Mouse (Mus musculus) hindbrain, embryonic 16.5 days (tissue): ENCODE measurements around the gene Tnfrsf1b. TPM values are rescaled to one million over a fixed set of nuclear protein-coding genes. Genes with fewer than 3 reads are reported as not detected.

Source experiments
- ATAC-seq: fragments of 200-750 bp; cut with Nextera tagmentation; 2 replicates; pipeline ENCODE4 v1.8.0; 2017; ENCODE audit warnings: moderate TSS enrichment, moderate library complexity
- H3K27ac ChIP-seq: fragments of 300-500 bp; sonication (generic); 2 replicates; pipeline ENCODE4 v1.5.1; 2014; ENCODE audit warnings: low read depth, mild to moderate bottlenecking, control low read depth, low read length, moderate library complexity
- H3K27me3 ChIP-seq: fragments of 300-500 bp; sonication (generic); replicated peaks from 2 replicates; pipeline ENCODE4 v1.6.1; 2014; ENCODE audit warnings: low read length; ENCODE audit not compliant: control insufficient read depth, insufficient read depth
- H3K36me3 ChIP-seq: fragments of 300-500 bp; sonication (generic); 2 replicates; pipeline ENCODE4 v1.6.1; 2014; ENCODE audit warnings: mild to moderate bottlenecking, low read length, moderate library complexity, mixed read lengths; ENCODE audit not compliant: control insufficient read depth, insufficient read depth
- H3K4me1 ChIP-seq: fragments of 300-500 bp; sonication (generic); 2 replicates; pipeline ENCODE4 v1.6.1; 2014; ENCODE audit warnings: low read depth, low read length; ENCODE audit not compliant: control insufficient read depth, insufficient read depth
- H3K4me2 ChIP-seq: fragments of 300-500 bp; sonication (generic); 2 replicates; pipeline ENCODE4 v1.6.1; 2014; ENCODE audit warnings: mild to moderate bottlenecking, low read length, control low read depth, moderate library complexity
- H3K4me3 ChIP-seq: fragments of 300-500 bp; sonication (generic); 2 replicates; pipeline ENCODE4 v1.5.1; 2014; ENCODE audit warnings: mild to moderate bottlenecking, low read length, control low read depth, moderate library complexity
- H3K9ac ChIP-seq: fragments of 300-500 bp; sonication (generic); 2 replicates; pipeline ENCODE4 v1.6.1; 2014; ENCODE audit warnings: low read depth, mild to moderate bottlenecking, control low read depth, low read length, moderate library complexity
- H3K9me3 ChIP-seq: fragments of 300-500 bp; sonication (generic); 2 replicates; pipeline ENCODE4 v1.6.1; 2014; ENCODE audit warnings: mild to moderate bottlenecking, low read length, moderate library complexity; ENCODE audit not compliant: control insufficient read depth
- WGBS: fragments of 180-500 bp; shearing (Covaris S2); extraction: QIAGEN DNeasy Blood & Tissue Kit; methylation state at CpG from one replicate; pipeline ENCODE4 v1.1.7; 2014; 5-methylcytosine and 5-hydroxymethylcytosine counted together
- polyA plus RNA-seq: library from polyadenylated mRNA; unstranded; fragments of >200 nt; fragmentation: Nextera tagmentation; extraction: Ambion mirVana; gene quantifications from 2 replicates; pipeline ENCODE4 v1.2.1, GENCODE M21; 2015

The Tnfrsf1b gene
- polyA plus RNA-seq, 1 experiment from 2014 or later = 3.9 TPM

GRCm38 (mm10) chr4:145215396-145215795, 31.3 kb downstream of the Tnfrsf1b start:
- 75% methylated on average over 2 of the region's 2 CpGs for WGBS
- Histone ChIP-seq H3K36me3 (no peaks in the 10 kb centered on the region), H3K9ac (no peak overlapping the region), H3K4me1 (peaks cover 9% of the 10 kb centered on the region), H3K27ac (no peak overlapping the region), H3K4me3 (no peak overlapping the region), H3K27me3 (no peaks in the 10 kb centered on the region), H3K4me2 (no peak overlapping the region), H3K9me3 (no peaks in the 10 kb centered on the region)
- no peak for ATAC-seq

GRCm38 (mm10) chr4:145214786-145215174, 31.9 kb downstream of the Tnfrsf1b start:
- Histone ChIP-seq H3K27ac (0 out of 2 replicates have a peak overlapping the region, but pooled peaks have one; percentile 12), H3K27me3 (no peaks in the 10 kb centered on the region), H3K9ac (no peak overlapping the region), H3K4me1 (peaks cover 9% of the 10 kb centered on the region), H3K9me3 (no peaks in the 10 kb centered on the region), H3K4me3 (no peak overlapping the region), H3K36me3 (no peaks in the 10 kb centered on the region), H3K4me2 (no peak overlapping the region)
- ATAC-seq = peak; percentile 58
- WGBS = 34% methylated on average over 6 of the region's 6 CpGs

- Histone ChIP-seq H3K27ac (peak overlapping the region; percentile 9; the same call in 1 of the 2 replicates), H3K4me2 (no peak overlapping the region), H3K9me3 (no peaks in the 10 kb centered on the region), H3K27me3 (no peaks in the 10 kb centered on the region), H3K9ac (no peak overlapping the region), H3K4me3 (no peak overlapping the region), H3K4me1 (peaks cover 9% of the 10 kb centered on the region), H3K36me3 (no peaks in the 10 kb centered on the region)
- ATAC-seq = peak; percentile 96
- WGBS = 34% methylated on average over 8 of the region's 8 CpGs
Measured at GRCm38 (mm10) chr4:145213999-145214785, 32.5 kb downstream of the Tnfrsf1b start.

DNA sequence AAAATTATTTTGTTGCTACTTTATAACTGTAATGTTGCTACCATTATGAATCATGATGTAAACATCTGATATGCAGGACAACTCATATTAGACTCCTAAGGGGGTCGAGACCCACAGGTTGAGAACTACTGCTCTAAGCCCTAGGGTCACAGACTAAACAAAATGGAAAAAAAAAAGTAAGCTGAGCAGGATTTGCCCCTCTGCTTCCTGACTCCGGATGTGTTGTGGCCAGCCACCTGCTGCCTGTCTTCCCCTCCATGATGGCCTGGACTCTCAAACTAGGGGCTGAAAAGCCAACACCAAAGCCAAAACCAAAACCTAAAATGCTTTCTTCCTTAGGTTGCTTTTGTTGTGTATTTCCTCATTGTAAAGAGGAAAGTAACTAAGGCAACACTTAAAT, 35.6 kb downstream of the Tnfrsf1b start:
- Histone ChIP-seq H3K4me1 (peaks cover 9% of the 10 kb centered on the region), H3K36me3 (no peaks in the 10 kb centered on the region)
- WGBS = 79% methylated on average over 2 of the region's 2 CpGs

DNA sequence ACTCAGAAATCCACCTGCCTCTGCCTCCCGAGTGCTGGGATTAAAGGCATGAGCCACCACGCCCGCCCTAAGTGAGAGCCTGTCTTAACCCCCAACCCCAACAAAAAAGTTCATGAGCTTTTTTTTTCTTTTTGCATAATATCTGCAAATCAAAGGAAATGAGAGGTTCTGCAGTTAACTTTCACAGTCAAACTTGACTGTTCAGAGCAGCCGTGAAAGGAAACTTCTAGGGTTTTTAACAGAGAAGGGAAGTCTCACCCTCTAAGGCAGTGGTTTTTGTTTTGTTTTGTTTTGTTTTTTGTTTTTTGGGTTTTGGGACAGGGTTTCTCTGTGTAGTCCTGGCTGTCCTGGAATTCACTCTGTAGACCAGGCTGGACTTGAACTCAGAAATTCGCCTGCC, 36.1 kb downstream of the Tnfrsf1b start:
- no peak overlapping the region for H3K4me2 ChIP-seq
- ATAC-seq = no peak
- H3K27me3 ChIP-seq = no peaks in the 10 kb centered on the region
- no peaks in the 10 kb centered on the region for H3K9me3 ChIP-seq
- no peak overlapping the region for H3K9ac ChIP-seq
- H3K4me1 ChIP-seq = peaks cover 9% of the 10 kb centered on the region
- H3K36me3 ChIP-seq = no peaks in the 10 kb centered on the region
- no peak overlapping the region for H3K4me3 ChIP-seq
- no peak overlapping the region for H3K27ac ChIP-seq
- WGBS = 88% methylated on average over 5 of the region's 5 CpGs

More for the DNA sequence above, 35.6 kb downstream of the Tnfrsf1b start:
- ATAC-seq = no peak
- Histone ChIP-seq H3K9me3 (no peaks in the 10 kb centered on the region), H3K9ac (no peak overlapping the region), H3K4me2 (no peak overlapping the region), H3K27ac (no peak overlapping the region), H3K4me3 (no peak overlapping the region), H3K27me3 (no peaks in the 10 kb centered on the region)

- H3K4me3 ChIP-seq = no peak overlapping the region
- no peak overlapping the region for H3K4me2 ChIP-seq
- 39% methylated on average over 5 of the region's 5 CpGs for WGBS
- H3K27me3 ChIP-seq = no peaks in the 10 kb centered on the region
- H3K9me3 ChIP-seq = no peaks in the 10 kb centered on the region
- ATAC-seq = no peak
- H3K36me3 ChIP-seq = no peaks in the 10 kb centered on the region
- H3K9ac ChIP-seq = no peak overlapping the region
- peaks cover 6% of the 10 kb centered on the region for H3K4me1 ChIP-seq
- no peak overlapping the region for H3K27ac ChIP-seq
Measured at GRCm38 (mm10) chr4:145209690-145210088, 37.0 kb downstream of the Tnfrsf1b start.

GRCm38 (mm10) chr4:145209076-145209689, 37.5 kb downstream of the Tnfrsf1b start:
- Histone ChIP-seq H3K4me2 (no peak overlapping the region), H3K4me3 (no peak overlapping the region), H3K27ac (no peak overlapping the region), H3K4me1 (peaks cover 1% of the 10 kb centered on the region; the same call in 1 of the 2 replicates), H3K27me3 (no peaks in the 10 kb centered on the region), H3K9ac (no peak overlapping the region), H3K36me3 (no peaks in the 10 kb centered on the region), H3K9me3 (no peaks in the 10 kb centered on the region)
- 79% methylated on average over 6 of the region's 6 CpGs for WGBS
- no peak for ATAC-seq

DNA sequence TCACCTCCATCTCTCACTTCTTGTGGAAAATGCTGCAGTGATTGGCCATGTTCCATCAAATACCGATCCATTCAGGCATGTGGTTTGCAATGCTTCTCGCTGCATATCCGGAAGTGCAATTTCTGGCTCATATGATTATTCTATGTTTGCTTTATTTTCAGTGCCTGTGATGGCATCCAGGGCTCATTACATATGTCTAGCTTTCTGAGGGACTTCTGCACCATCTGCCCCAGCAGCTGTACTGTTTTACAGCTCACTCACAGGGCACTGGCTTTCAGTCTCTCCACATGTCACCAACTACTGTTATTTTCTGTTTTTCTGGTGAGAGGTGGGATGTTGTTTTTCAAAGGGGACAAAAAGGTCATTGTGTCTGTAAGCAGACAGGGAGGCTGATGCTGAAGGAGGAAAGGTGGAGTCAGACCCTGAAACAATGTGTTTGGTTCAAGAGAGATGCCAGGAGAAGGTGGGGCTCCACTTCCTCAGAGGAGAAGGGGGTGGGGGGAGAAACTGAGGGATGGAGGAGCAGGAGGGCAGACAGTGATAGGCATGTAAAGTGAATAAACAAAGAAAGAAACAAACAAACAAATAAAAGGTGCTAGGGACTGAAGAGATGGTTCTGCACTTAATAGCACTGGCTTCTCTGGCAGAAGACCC, 38.8 kb downstream of the Tnfrsf1b start:
- no peaks in the 10 kb centered on the region for H3K9me3 ChIP-seq
- H3K27ac ChIP-seq = no peak overlapping the region
- no peak overlapping the region for H3K4me3 ChIP-seq
- H3K27me3 ChIP-seq = no peaks in the 10 kb centered on the region
- H3K4me2 ChIP-seq = no peak overlapping the region
- H3K36me3 ChIP-seq = no peaks in the 10 kb centered on the region
- peak; percentile 78 for ATAC-seq
- no peak overlapping the region for H3K9ac ChIP-seq
- WGBS = 72% methylated on average over 3 of the region's 3 CpGs
- no peaks in the 10 kb centered on the region for H3K4me1 ChIP-seq

GRCm38 (mm10) chr4:145204779-145205178, 41.9 kb downstream of the Tnfrsf1b start:
- 89% methylated on average over 8 of the region's 8 CpGs for WGBS
- Histone ChIP-seq H3K27ac (no peak overlapping the region), H3K27me3 (no peaks in the 10 kb centered on the region), H3K4me2 (no peak overlapping the region), H3K9me3 (no peaks in the 10 kb centered on the region), H3K4me1 (no peaks in the 10 kb centered on the region), H3K9ac (no peak overlapping the region), H3K36me3 (no peaks in the 10 kb centered on the region), H3K4me3 (no peak overlapping the region)
- ATAC-seq = no peak
